Mouse (Mus musculus) cortical plate, adult 2 months (tissue): ENCODE results near the gene Commd6. TPM values are rescaled to one million over a fixed set of nuclear protein-coding genes. Genes with fewer than 3 reads are reported as not detected.

Experiments used
- H3K27ac ChIP-seq: fragments of 200-500 bp; 2 replicates; pipeline ENCODE4 v1.5.1; 2012; ENCODE audit warnings: low read length, control low read depth, inconsistent platforms; ENCODE audit not compliant: insufficient read depth
- H3K4me1 ChIP-seq: fragments of 200-500 bp; 2 replicates; pipeline ENCODE4 v1.6.1; 2011; ENCODE audit warnings: low read length; ENCODE audit not compliant: control insufficient read depth, insufficient read depth
- H3K4me3 ChIP-seq: fragments of 200-500 bp; 2 replicates; pipeline ENCODE4 v1.5.1; 2011; ENCODE audit warnings: mild to moderate bottlenecking, low read length, control low read depth; ENCODE audit not compliant: insufficient read depth
- CTCF ChIP-seq: fragments of 200-500 bp; IDR thresholded peaks from 2 replicates; pipeline ENCODE4 v1.5.1; 2011; ENCODE audit warnings: mild to moderate bottlenecking, control low read depth, low read length; ENCODE audit not compliant: insufficient read depth; ENCODE audit errors: extremely low read depth
- POLR2A ChIP-seq: fragments of 200-500 bp; IDR thresholded peaks from 2 replicates; pipeline ENCODE4 v1.6.1; 2011; ENCODE audit warnings: mild to moderate bottlenecking, low read length, control low read depth; ENCODE audit not compliant: insufficient read depth; ENCODE audit errors: extremely low read depth
- polyA plus RNA-seq: library from polyadenylated mRNA; depleted of rRNA; stranded (reverse); fragments of >200 nt; gene quantifications from 2 replicates; pipeline ENCODE4 v1.2.3, GENCODE M21; 2012

Commd6 gene
- polyA plus RNA-seq, 1 experiment, result 64.5 TPM

DNA sequence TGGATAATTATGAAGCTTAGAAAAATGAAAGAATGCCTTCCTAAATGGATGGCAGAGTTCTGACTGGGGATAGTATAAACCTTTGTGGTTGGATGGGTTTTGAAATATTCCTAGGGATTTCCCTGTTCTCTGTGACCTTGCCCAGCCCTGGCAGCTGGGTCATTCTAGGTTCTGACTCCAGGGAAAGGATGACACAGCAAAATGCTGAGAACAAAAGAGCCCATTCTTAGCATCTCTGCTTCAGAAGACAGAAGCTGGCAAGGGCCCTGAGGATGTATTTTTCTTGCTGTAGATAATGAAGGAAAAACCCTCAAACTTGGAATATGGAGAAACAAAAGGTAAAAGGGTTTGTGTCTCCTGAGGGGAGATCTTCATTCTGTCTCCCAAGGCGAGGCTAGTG is 27.3 kb downstream of the Commd6 start:
- TF ChIP-seq CTCF, result no peak
- no peak for TF ChIP-seq POLR2A
- no peak overlapping the region for H3K4me3 ChIP-seq
- no peak overlapping the region for H3K27ac ChIP-seq
- no peaks in the 10 kb centered on the region for H3K4me1 ChIP-seq

- Histone ChIP-seq H3K27ac (no peak overlapping the region), H3K4me3 (no peak overlapping the region), H3K4me1 (no peaks in the 10 kb centered on the region)
- TF ChIP-seq CTCF, result no peak
- no peak for TF ChIP-seq POLR2A
These were observed 29.8 kb downstream of the Commd6 start for GRCm38 (mm10) chr14:101610701-101611100.

DNA sequence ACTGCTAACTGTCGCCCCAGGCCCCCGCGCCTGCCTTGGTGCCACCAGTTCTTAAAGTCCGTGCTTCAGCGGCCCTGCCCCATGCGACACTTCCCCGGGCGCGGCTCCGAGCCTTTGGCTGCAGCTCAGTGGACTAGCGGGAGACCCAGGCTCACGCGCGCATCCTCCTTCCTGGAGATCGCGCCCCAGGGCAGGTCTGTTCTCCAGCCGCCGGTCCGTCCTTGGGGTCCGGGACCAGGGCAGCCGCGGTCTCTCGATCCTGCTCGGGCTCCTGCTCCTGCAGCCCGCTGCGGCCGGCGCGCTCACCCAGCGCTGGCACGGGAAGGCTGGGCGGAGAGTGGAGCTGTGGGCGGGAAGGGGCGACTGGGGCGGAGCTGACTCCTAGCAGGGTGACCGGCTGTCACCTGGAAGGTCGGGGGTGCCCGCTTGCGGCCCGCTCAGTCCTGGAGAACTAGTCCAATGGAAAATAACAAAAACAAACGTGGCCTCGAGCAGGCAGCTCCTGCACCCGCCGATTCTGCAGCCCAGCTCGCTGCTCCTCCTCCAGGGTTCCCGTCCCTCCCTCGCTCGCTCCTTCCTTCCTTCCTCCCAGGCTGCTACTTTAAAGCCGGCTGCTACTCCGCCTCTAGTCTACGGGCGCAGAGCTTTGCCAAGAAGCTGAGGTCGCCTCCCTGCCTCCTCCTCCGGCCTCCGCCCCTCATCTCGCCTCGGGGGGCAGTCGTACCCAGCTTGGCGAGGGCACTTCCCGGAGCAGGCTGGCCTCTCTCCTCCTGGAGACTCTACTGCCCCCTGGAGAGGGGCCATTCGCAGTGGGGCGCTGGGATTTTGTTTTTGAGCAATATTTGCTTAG is 31.7 kb downstream of the Commd6 start, which contains the start of gene Tbc1d4:
Tbc1d4 (minus strand) TSS at position 673 of the 850 bp plus-strand sequence.
- Histone ChIP-seq H3K4me3 (peak within 1 kb of the TSS; percentile 61), H3K4me1 (no peaks in the 10 kb centered on the region), H3K27ac (0 out of 2 replicates have a peak within 1 kb of the TSS, but pooled peaks have one; percentile 4)
- TF ChIP-seq POLR2A (no peak), CTCF (peak; percentile 36)

DNA sequence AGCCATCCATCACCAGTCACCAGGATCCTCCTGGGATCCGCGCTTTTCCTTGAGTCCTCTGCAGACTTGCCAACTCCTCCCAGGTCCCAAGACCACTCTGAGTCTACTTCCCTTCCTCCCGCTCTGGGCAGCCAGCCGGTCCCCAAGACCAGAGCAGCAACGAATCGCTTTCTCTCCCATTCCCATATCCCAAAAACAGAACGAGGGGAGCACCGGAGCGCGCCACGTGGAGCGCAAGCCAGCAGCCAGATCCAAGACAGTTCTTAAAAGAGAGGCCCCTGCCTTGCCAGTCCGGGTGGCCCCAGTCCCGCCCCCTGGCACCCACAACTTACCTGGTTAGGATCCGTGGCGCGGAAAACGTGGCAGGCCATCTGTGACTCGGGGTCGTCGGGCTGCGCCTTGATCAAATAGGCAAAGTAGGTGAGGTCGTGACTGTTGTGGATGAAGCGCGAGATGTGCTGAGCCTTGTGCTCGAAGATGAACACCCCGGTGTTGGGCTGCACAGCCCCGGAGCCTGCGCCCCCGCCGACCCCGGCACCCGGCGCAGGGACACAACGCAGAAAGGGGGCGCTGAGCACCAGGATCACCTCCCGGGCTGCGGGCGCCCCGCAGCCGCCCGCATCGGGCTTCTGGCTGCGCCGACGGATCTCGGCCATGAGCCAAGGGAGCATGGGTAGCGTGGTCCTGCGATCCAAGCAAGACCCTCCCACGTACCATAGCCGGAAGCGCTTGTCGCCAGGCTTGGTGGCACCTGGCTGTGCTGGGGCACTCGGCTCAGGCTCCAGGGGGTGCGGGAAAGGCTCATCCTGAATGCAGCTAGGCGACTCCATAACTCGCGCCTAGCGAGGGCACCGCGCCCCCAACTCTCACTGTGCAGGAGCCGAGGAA is 32.6 kb downstream of the Commd6 start:
- peak overlapping the region; percentile 61 for H3K4me3 ChIP-seq
- H3K27ac ChIP-seq, result no peak overlapping the region
- TF ChIP-seq CTCF, result no peak
- no peak for TF ChIP-seq POLR2A
- H3K4me1 ChIP-seq, result no peaks in the 10 kb centered on the region

DNA sequence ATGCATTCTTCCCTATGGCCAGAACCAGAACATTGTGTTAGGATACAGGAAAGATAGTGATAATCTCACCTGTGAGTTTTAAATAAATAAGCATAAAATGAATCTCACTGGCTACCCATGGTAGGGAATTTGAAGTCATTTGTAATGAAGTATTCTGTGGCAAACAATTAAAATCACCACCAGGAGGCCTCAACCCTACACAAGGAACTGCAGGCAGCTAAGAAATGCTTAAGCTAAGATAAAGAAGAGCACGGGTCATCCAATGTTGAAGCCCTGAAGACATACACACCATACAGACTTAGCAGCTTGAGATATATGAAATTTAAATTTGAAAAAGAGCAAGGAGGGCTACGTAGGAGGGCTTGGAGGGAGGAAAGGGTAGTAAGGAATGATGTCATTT is 34.6 kb downstream of the Commd6 start:
- TF ChIP-seq CTCF (no peak), POLR2A (no peak)
- Histone ChIP-seq H3K4me3 (no peak overlapping the region), H3K27ac (no peak overlapping the region), H3K4me1 (no peaks in the 10 kb centered on the region)

DNA sequence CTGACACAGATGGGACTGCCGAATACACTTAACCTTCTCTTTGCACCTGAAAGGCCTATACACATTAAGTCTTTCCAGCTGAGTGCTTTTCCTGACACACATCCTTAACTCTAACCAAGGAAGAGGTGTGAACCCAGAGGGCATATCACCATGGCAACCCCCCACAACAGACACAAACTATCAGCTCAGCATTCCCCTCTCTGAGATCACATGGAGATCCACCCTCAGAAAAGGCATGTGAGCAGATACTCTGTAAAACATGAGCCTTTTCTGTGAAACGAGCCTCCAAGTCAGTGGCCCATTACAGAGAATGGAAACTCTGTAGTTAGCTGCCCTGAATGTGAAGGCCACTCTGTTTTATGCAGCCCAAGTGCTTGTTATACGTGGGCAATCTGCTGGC is 37.6 kb downstream of the Commd6 start:
- H3K4me1 ChIP-seq, result no peaks in the 10 kb centered on the region
- no peak overlapping the region for H3K4me3 ChIP-seq
- no peak overlapping the region for H3K27ac ChIP-seq
- TF ChIP-seq POLR2A (no peak), CTCF (no peak)

DNA sequence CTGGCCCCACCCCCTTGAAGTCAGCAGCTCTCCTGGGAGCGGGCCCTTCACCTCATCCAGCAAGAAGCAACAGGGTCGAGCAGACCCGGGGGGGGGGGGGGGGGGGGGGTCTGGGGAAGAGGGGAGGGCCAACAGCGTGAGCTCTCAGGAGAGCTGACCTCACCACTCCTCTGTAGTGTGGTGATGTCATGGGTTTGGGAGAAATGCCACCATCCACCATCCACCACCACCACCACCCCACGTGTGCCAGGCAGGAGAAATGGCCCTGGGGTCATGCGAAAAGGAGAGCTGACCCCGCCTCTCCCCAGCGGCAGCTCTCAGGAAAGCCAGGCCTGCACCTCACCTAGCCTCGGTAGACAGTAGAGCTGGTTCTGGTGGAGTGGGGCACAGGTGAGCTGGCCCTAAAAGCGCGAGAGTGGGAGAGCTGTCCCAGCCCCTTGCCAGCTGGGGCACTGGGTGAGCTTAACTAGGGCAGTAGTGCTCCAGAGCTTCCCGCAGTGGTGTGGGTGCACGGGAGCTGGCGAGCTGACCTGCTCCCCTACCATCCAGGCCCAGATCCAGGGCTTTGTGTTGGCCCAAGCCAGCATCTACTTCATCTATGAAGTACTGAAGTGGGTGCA is 43.3 kb downstream of the Commd6 start:
- Histone ChIP-seq H3K27ac (no peak overlapping the region), H3K4me3 (no peak overlapping the region), H3K4me1 (no peaks in the 10 kb centered on the region)
- TF ChIP-seq CTCF (no peak), POLR2A (no peak)

DNA sequence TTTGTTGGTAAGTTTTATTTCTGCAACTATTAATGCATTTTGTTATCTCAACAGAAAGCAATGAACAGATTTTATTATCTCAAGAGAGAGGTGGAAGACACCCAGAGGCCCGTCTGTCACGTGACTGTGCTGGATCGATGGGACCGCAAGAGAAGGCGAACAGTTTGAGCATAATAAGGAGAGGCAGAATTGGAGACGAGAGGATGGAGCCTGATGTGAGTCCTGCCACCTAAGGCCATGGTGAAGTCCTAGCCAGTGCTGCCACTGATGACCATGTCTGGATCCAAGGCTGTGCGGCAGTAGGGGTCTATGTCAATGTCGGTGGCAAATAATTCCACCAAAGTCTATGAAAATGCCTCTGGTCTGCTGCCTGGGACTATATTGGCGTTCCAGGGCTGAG is 43.8 kb downstream of the Commd6 start:
- H3K4me1 ChIP-seq, result no peaks in the 10 kb centered on the region
- TF ChIP-seq CTCF (no peak), POLR2A (no peak)
- no peak overlapping the region for H3K27ac ChIP-seq
- H3K4me3 ChIP-seq, result no peak overlapping the region

DNA sequence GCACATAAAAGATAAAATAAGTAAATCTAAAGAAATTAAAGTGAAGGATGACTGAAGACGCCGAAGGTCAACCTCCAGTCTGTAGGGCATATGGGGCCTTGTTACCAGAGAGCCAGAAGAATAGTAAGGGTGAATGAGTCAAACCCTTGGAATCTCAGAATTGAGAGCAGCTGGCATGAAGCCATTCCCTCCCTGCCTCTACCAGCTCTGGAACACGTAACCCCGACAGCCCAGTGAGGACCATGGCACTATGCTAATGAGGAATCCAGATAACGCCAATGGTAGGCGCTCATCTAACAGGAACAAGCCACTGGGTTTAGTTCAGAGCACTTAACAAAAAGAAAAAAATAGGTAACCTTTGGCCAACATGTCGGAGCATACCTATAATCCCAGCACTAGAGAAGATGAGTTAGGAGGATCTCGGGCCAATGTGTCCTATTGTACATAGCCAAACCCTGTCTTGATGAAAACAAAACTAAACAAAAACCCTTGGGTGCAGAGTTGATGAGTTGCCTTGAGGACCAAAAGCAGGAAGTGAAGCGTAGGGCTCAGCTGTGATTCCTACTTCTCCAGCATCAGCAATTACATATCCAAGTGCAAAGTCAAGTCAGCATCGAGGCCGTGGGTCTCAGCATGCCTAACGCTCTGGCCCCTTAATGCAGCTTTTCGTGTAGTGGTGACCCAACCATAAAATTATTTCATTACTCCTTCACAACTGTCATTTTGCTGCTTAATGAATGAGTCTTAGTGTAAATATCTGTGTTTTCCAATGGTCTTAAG is 45.0 kb downstream of the Commd6 start:
- Histone ChIP-seq H3K4me1 (no peaks in the 10 kb centered on the region), H3K4me3 (no peak overlapping the region), H3K27ac (no peak overlapping the region)
- TF ChIP-seq CTCF, result no peak
- TF ChIP-seq POLR2A, result no peak
